Mouse (Mus musculus): ENCODE data around the gene Ankrd24.
"Not testable (repeated sequence)": the region's sequence is repeated elsewhere in the genome, so short reads cannot be mapped to it uniquely, and the experiment has no call there.

Ankrd24 gene

DNA sequence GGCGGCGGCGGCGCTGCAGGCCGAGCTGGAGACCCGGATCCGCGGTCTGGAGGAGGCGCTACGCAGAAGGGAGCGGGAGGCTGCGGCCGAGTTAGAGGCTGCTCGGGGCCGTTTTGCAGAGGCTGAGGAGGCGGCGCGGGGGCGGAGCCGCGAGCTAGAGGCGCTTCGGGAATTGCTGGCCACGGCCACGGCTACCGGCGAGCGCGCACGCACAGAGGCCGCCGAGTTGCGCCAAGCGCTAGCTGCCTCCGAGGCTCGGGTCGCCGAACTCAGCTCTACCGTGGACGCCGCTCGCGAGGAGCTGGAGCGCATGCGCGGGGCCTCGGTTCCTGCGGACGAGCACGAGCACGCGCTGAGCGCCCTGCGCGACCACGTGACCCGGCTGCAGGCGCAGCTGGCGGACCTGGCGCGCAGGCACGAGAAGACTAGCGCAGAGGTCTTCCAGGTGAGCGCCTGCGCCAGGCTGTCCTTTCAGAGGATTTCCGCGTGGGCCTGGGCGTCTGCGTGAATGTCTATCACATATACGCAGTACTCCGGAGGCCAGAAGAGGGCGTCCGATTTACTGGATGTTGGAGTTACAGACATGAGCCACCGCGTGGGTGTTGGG is 15.2 kb downstream of the Ankrd24 start:
- TF ChIP-seq CTCF (conservative IDR thresholded peaks at IDR 0.05; ENCODE audit: low read length) (peak; percentile 13; the same call in 1 of the 2 replicates), NANOG (IDR thresholded peaks at IDR 0.05; ENCODE audit: borderline replicate concordance, low read length) (no peak)
- peaks cover 46% of the 10 kb centered on the region for H3K4me1 ChIP-seq (replicated peaks; ENCODE audit: low read depth, low read length)
- H3K36me3 ChIP-seq (ENCODE audit: insufficient read depth, low read length): peaks cover 41% of the 10 kb centered on the region
- no peaks in the 10 kb centered on the region for H3K9me3 ChIP-seq (ENCODE audit: low read length)
- peaks cover 4% of the 10 kb centered on the region; the same call in 1 of the 2 replicates for H3K27me3 ChIP-seq (ENCODE audit: insufficient read depth, low read length)
- peak overlapping the region; percentile 89 for H3K4me3 ChIP-seq (replicated peaks; ENCODE audit: low read length)

GRCm38 (mm10) chr10:81644162-81644561 is 15.8 kb downstream of the Ankrd24 start:
- Histone ChIP-seq H3K4me1 (replicated peaks; ENCODE audit: low read depth, low read length) (peaks cover 48% of the 10 kb centered on the region), H3K36me3 (ENCODE audit: insufficient read depth, low read length) (peaks cover 37% of the 10 kb centered on the region), H3K27me3 (ENCODE audit: insufficient read depth, low read length) (0 out of 2 replicates have a peak, but pooled peaks cover 3% of the 10 kb centered on the region), H3K4me3 (replicated peaks; ENCODE audit: low read length) (peak overlapping the region; percentile 89), H3K9me3 (ENCODE audit: low read length) (no peaks in the 10 kb centered on the region)
- TF ChIP-seq NANOG (IDR thresholded peaks at IDR 0.05; ENCODE audit: borderline replicate concordance, low read length) (no peak), CTCF (conservative IDR thresholded peaks at IDR 0.05; ENCODE audit: low read length) (no peak), POU5F1 (IDR thresholded peaks at IDR 0.05; ENCODE audit: borderline replicate concordance, low read length) (no peak)

DNA sequence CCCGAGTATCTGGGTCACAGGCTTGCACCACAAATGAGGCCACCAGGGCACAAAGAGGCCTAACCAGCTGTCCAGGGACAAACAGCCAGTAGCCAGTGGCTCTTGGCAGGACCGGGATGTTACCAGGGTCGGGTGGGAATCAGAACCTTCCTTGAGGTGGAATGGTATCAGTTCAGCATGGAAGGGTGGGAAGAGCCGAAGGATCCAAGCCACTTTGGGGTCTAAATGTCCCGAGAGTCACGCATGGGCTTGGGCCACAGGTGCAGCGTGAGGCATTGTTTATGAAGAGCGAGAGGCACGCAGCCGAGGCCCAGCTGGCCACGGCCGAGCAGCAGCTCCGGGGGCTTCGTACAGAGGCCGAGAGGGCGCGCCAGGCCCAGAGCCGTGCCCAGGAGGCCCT is 16.4 kb downstream of the Ankrd24 start:
- peaks cover 31% of the 10 kb centered on the region for H3K36me3 ChIP-seq (ENCODE audit: insufficient read depth, low read length)
- peaks cover 48% of the 10 kb centered on the region for H3K4me1 ChIP-seq (replicated peaks; ENCODE audit: low read depth, low read length)
- H3K4me3 ChIP-seq (replicated peaks; ENCODE audit: low read length): peak overlapping the region; percentile 89
- H3K9me3 ChIP-seq (ENCODE audit: low read length): no peaks in the 10 kb centered on the region
- 0 out of 2 replicates have a peak, but pooled peaks cover 3% of the 10 kb centered on the region for H3K27me3 ChIP-seq (ENCODE audit: insufficient read depth, low read length)
- TF ChIP-seq NANOG (IDR thresholded peaks at IDR 0.05; ENCODE audit: borderline replicate concordance, low read length) (no peak), POU5F1 (IDR thresholded peaks at IDR 0.05; ENCODE audit: borderline replicate concordance, low read length) (no peak), CTCF (conservative IDR thresholded peaks at IDR 0.05; ENCODE audit: low read length) (no peak)

- Histone ChIP-seq H3K36me3 (ENCODE audit: insufficient read depth, low read length) (peaks cover 28% of the 10 kb centered on the region), H3K4me3 (replicated peaks; ENCODE audit: low read length) (peak overlapping the region; percentile 89; the same call in 1 of the 2 replicates), H3K27me3 (ENCODE audit: insufficient read depth, low read length) (0 out of 2 replicates have a peak, but pooled peaks cover 3% of the 10 kb centered on the region), H3K9me3 (ENCODE audit: low read length) (no peaks in the 10 kb centered on the region), H3K4me1 (replicated peaks; ENCODE audit: low read depth, low read length) (peaks cover 53% of the 10 kb centered on the region)
- TF ChIP-seq POU5F1 (IDR thresholded peaks at IDR 0.05; ENCODE audit: borderline replicate concordance, low read length) (no peak), CTCF (conservative IDR thresholded peaks at IDR 0.05; ENCODE audit: low read length) (no peak), NANOG (IDR thresholded peaks at IDR 0.05; ENCODE audit: borderline replicate concordance, low read length) (no peak)
Measured at GRCm38 (mm10) chr10:81645391-81645790, 17.1 kb downstream of the Ankrd24 start.

- Histone ChIP-seq H3K27me3 (ENCODE audit: insufficient read depth, low read length) (0 out of 2 replicates have a peak, but pooled peaks cover 3% of the 10 kb centered on the region), H3K4me1 (replicated peaks; ENCODE audit: low read depth, low read length) (peaks cover 53% of the 10 kb centered on the region), H3K36me3 (ENCODE audit: insufficient read depth, low read length) (peaks cover 35% of the 10 kb centered on the region), H3K4me3 (replicated peaks; ENCODE audit: low read length) (no peak overlapping the region), H3K9me3 (ENCODE audit: low read length) (no peaks in the 10 kb centered on the region)
- no peak for TF ChIP-seq POU5F1 (IDR thresholded peaks at IDR 0.05; ENCODE audit: borderline replicate concordance, low read length)
- TF ChIP-seq CTCF (conservative IDR thresholded peaks at IDR 0.05; ENCODE audit: low read length): no peak
Measured at GRCm38 (mm10) chr10:81646015-81646555, 17.7 kb downstream of the Ankrd24 start.

DNA sequence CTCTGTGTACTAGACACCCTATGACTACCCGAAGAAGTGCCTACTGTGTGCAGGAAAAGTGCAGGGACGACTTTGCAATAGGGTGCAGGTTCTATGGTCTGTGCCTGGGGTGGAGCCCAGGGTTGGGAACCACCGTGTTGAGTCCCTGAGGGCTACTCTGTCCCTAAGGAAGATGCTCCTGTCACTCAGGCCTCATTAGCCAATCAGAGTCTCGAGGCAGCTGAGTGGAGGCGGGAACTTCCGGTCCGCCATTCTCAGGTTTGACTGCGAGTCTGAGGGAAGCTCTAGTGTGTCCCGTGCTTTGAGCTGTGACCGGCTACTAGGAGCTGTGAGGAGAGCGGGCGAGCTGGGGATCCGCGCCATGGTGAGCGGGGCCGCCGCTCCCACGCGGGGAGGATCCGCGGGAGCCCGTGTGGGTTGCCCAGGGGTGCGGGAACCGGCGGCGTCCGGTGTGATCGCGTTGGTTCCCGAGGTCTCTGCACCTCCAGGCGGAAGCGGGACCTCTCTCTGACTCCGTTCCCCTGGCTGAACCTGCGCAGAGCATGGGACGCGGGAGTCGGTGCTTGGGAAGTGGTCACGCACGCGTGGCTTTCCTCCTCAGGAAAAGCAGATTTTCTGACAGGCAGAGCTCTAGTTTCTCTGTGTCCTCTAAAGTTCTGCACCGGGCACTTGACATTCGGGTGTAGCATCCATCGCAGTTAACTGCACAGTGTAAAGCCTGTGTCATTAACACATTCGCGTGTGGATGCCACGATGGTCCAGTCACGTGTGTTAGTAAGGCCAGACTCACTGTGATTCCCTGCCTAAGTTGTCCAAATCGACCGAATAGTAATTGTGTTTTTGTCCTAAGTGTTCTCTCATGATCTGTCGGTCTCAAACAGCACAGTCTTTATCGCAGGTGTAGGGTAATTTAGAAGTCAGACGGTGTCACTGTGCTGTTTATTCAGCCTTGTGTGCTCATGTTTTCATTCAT is 20.7 kb downstream of the Ankrd24 start, which contains the start of gene Gm10778:
Gm10778 (plus strand) TSS at position 257 of the 973 bp plus-strand sequence.
- not testable (repeated sequence) for H3K27me3 ChIP-seq (ENCODE audit: insufficient read depth, low read length)
- peaks cover 25% of the 10 kb centered on the region for H3K9me3 ChIP-seq (ENCODE audit: low read length)

DNA sequence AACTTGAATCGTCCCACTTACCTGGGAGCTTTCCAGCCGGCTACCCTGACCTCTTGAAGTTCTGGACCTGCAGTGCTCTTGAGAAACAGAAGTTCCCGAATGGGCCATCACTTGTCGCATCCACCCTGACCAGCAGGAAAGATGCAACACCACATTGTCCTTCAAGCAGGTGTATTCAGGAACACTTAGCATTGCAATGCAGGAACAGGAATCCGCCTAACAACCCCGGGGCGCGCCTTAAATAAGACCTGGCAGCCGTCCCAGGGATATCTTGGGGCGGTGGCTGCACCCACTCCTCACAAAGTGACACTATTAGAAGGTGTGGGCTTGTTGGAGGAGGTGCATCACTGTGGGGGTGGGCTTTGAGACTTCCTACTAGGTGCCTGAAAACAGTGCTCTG is 26.8 kb downstream of the Ankrd24 start:
- Histone ChIP-seq H3K9me3 (ENCODE audit: low read length) (peaks cover 77% of the 10 kb centered on the region), H3K4me1 (replicated peaks; ENCODE audit: low read depth, low read length) (peaks cover 26% of the 10 kb centered on the region), H3K27me3 (ENCODE audit: insufficient read depth, low read length) (no peaks in the 10 kb centered on the region), H3K36me3 (ENCODE audit: insufficient read depth, low read length) (peaks cover 71% of the 10 kb centered on the region), H3K4me3 (replicated peaks; ENCODE audit: low read length) (peak overlapping the region; percentile 27)
- TF ChIP-seq POU5F1 (IDR thresholded peaks at IDR 0.05; ENCODE audit: borderline replicate concordance, low read length) (no peak), NANOG (IDR thresholded peaks at IDR 0.05; ENCODE audit: borderline replicate concordance, low read length) (peak; percentile 70), CTCF (conservative IDR thresholded peaks at IDR 0.05; ENCODE audit: low read length) (no peak)

More for the DNA sequence above, 20.7 kb downstream of the Ankrd24 start, which contains the start of gene Gm10778:
- Histone ChIP-seq H3K4me1 (replicated peaks; ENCODE audit: low read depth, low read length) (peaks cover 49% of the 10 kb centered on the region), H3K4me3 (replicated peaks; ENCODE audit: low read length) (peak within 1 kb of the TSS; percentile 82), H3K36me3 (ENCODE audit: insufficient read depth, low read length) (peaks cover 45% of the 10 kb centered on the region)

DNA sequence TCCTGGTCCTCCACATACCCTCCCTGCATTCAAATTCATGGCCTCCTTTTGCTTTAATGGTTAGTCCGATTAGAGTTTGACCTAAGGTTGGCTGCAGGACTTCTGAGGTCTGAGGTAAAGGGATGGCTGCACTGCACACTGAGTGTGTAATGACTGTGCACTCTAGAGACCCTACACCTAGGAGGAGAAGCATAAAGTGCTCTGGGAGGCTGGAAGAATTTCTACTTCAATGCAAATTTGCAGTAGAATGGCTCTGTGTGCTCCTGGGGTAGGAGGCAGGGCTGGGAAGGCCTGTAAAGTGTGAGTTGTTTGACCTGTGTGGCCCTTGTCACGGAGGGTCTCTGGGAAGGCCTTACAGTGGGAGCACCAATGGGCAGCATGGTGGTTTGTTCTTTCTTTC is 27.8 kb downstream of the Ankrd24 start:
- peaks cover 84% of the 10 kb centered on the region for H3K9me3 ChIP-seq (ENCODE audit: low read length)

DNA sequence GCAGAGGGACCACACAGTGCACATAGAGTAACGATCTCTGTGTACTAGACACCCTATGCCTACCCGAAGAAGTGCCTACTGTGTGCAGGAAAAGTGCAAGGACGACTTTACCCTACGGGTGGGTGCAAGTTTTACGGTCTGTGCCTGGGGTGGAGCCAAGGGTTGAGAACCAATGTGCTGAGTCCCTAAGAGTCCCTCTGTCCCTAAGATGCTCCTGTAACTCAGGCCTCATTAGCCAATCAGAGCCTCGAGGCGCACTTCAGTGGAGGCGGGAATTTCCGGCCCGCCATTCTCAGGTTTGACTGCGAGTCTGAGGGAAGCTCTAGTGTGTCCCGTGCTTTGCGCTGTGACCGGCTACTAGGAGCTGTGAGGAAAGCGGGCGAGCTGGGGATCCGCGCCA is 58.8 kb downstream of the Ankrd24 start:
- H3K4me3 ChIP-seq (replicated peaks; ENCODE audit: low read length); H3K27me3 ChIP-seq (ENCODE audit: insufficient read depth, low read length); H3K36me3 ChIP-seq (ENCODE audit: insufficient read depth, low read length); H3K9me3 ChIP-seq (ENCODE audit: low read length); H3K4me1 ChIP-seq (replicated peaks; ENCODE audit: low read depth, low read length): not testable (repeated sequence)

More for the DNA sequence above, 27.8 kb downstream of the Ankrd24 start:
- TF ChIP-seq POU5F1 (IDR thresholded peaks at IDR 0.05; ENCODE audit: borderline replicate concordance, low read length): no peak
- no peak for TF ChIP-seq CTCF (conservative IDR thresholded peaks at IDR 0.05; ENCODE audit: low read length)
- TF ChIP-seq NANOG (IDR thresholded peaks at IDR 0.05; ENCODE audit: borderline replicate concordance, low read length): no peak
- Histone ChIP-seq H3K27me3 (ENCODE audit: insufficient read depth, low read length) (no peaks in the 10 kb centered on the region), H3K4me3 (replicated peaks; ENCODE audit: low read length) (no peak overlapping the region; the same call in 1 of the 2 replicates), H3K4me1 (replicated peaks; ENCODE audit: low read depth, low read length) (peaks cover 17% of the 10 kb centered on the region), H3K36me3 (ENCODE audit: insufficient read depth, low read length) (peaks cover 65% of the 10 kb centered on the region)
